In the genomic region with DNA sequence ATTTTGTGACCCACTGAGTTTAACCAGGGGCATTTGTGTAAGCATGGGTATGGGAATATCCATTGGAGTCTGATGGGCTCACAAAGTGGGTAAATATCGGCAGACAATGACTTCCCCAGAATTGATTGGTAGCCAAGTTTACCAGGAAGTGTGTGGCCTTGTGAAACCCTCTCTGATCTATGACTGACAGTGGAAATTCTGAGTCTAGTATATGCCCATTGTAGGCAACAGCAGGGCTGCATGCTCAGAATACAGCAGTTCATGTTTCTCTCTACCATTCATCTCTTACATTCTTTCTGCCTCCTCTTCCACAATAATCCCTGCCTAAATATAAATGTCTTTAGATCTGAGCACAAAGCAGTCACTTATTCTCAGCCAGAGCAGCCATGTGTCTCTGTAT, we compare ENCODE assay signal across 27 mouse cellular contexts.
"Had no signal": no experiment of that assay in that cellular context is flagged by ENCODE, and none has a peak within 500 bp of the region (broad histone marks: within the 10 kb centered on the region; RNA-seq: fewer than 3 reads in every experiment).

No protein-coding gene starts in this region.

- DNase-seq: gastrocnemius, adult 2 months; gastrocnemius, postnatal 10 days; gastrocnemius, postnatal 25 days; heart, adult 18-20 months; heart, postnatal 10 days; heart, postnatal 4 days; kidney, adult 11 months; kidney, adult 2 months; kidney, adult 9 months; kidney, postnatal 14 days; kidney, postnatal 36 days; layer of hippocampus, adult 9-11 months; layer of hippocampus, postnatal 36 days; left cerebral cortex, postnatal 4 days had no signal

- ATAC-seq: hindbrain, embryonic 16.5 days; intestine, embryonic 16.5 days; liver, embryonic 12.5 days had no signal

- H3K4me2 ChIP-seq: heart, embryonic 12.5 days; hindbrain, embryonic 12.5 days; hindbrain, embryonic 14.5 days; kidney, embryonic 15.5 days; limb, embryonic 13.5 days; limb, embryonic 15.5 days; liver, embryonic 12.5 days had no signal

- H3K4me3 ChIP-seq: gastrocnemius, adult 2 months; heart, embryonic 10.5 days; heart, embryonic 12.5 days; hindbrain, embryonic 10.5 days; hindbrain, embryonic 12.5 days; kidney, embryonic 15.5 days; limb, embryonic 13.5 days; limb, embryonic 15.5 days; liver, embryonic 12.5 days had no signal

- H3K27ac ChIP-seq: gastrocnemius, adult 2 months; heart, embryonic 10.5 days; hindbrain, embryonic 10.5 days; hindbrain, embryonic 12.5 days; hindbrain, embryonic 14.5 days; kidney, embryonic 15.5 days; kidney, postnatal 0 days; limb, embryonic 13.5 days; limb, embryonic 15.5 days; liver, embryonic 12.5 days; liver, embryonic 14.5 days had no signal

- H3K27me3 ChIP-seq: heart, embryonic 12.5 days; hindbrain, embryonic 12.5 days; kidney, embryonic 15.5 days; limb, embryonic 13.5 days; limb, embryonic 15.5 days; liver, embryonic 12.5 days had no signal

- H3K9me3 ChIP-seq: heart, embryonic 10.5 days; heart, embryonic 12.5 days; hindbrain, embryonic 10.5 days; hindbrain, embryonic 12.5 days; kidney, embryonic 15.5 days; limb, embryonic 13.5 days; limb, embryonic 15.5 days; liver, embryonic 12.5 days had no signal

- H3K4me1 ChIP-seq: heart, embryonic 10.5 days; heart, embryonic 12.5 days; hindbrain, embryonic 10.5 days; hindbrain, embryonic 12.5 days; kidney, embryonic 15.5 days; limb, embryonic 15.5 days; liver, embryonic 12.5 days had no signal

- H3K9ac ChIP-seq: heart, embryonic 12.5 days; hindbrain, embryonic 12.5 days; hindbrain, embryonic 14.5 days; kidney, embryonic 15.5 days; limb, embryonic 13.5 days; limb, embryonic 15.5 days; liver, embryonic 12.5 days; liver, embryonic 14.5 days had no signal

- H3K36me3 ChIP-seq: heart, embryonic 10.5 days; heart, embryonic 12.5 days; hindbrain, embryonic 10.5 days; hindbrain, embryonic 12.5 days; kidney, embryonic 15.5 days; limb, embryonic 13.5 days; limb, embryonic 15.5 days; liver, embryonic 12.5 days had no signal
